Mouse (Mus musculus): ENCODE measurements at regions not wholly inside any gene's neighbourhood (a gene's known extent, or its start where the extent isn't known, plus 50 kb on each side); places are given as distances from the start of the nearest gene placed in this dataset.
A peak's percentile ranks its signal among the peaks of the same experiment; 100 is the strongest.
"Not testable (repeated sequence)": the region's sequence is repeated elsewhere in the genome, so short reads cannot be mapped to it uniquely, and the experiment has no call there.

- DNase-seq = no peak
These were observed 193.0 kb upstream of the Six2 start for GRCm38 (mm10) chr17:85881046-85881445.

- DNase-seq = peak; percentile 80
These were observed 189.4 kb upstream of the Six2 start for GRCm38 (mm10) chr17:85877426-85877825.

DNA sequence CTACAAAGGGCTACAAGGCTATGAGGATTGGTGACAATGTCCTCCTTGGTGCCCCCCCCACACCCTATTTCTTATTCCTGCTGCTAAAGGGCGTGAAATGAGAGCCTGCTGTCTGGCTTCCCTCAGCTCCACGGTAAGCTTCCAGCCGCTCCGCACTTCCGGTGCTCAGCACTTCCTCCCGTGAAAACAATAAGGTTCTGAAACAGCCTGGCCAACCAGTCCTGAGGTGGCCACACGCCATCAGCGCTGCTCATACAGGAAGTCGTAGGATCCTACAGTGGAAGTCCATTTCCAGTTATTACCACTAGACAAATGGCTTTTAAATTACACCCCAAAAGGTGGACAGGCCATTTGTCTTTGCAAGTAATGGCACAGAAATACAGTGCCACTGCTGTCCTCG, 188.8 kb upstream of the Six2 start:
- DNase-seq = no peak

- peak; percentile 14 for DNase-seq
These were observed 185.9 kb upstream of the Six2 start for GRCm38 (mm10) chr17:85873853-85874586.

GRCm38 (mm10) chr17:85872903-85873413, 184.9 kb upstream of the Six2 start:
- no peak for DNase-seq

DNA sequence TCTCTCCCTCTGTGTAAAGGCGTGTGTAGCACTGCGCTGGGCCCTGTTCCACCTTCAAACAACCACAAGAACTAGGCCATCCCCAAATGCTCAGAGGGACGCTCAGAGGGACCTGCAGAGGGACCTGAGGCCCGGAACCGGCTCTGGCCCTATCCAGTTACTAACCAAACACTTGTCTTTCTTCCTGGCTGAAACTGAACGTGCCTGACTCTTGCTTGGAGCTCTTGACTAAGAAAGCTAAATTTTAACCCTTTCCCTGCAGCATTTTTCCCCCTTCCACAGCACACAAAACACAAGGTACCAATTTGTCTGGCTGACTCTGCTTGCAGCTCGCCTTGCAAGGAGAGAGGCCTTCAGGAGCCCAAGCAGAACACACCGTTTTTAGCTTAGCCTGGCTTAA, 182.3 kb upstream of the Six2 start:
- DNase-seq = no peak

DNA sequence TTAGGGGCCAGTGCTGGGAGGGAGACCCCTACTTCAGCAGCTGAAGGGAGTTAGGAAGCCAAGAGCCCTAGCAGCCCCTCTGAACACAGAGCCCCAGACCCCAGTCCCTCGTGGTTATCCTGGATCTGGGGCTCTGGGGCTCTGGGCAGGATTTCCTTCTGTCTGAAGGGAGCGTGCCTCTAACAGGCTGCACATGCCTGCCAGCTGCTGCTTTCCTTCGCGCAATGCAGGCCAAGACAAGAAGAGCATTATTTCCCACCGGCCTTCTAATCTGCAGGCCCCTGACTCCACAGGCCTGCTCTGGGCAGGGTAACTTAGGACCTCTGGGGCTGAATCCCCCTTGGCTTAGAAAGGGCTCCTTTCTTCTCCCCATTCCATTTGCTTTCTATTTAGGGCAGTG, 181.1 kb upstream of the Six2 start:
- DNase-seq = no peak

DNA sequence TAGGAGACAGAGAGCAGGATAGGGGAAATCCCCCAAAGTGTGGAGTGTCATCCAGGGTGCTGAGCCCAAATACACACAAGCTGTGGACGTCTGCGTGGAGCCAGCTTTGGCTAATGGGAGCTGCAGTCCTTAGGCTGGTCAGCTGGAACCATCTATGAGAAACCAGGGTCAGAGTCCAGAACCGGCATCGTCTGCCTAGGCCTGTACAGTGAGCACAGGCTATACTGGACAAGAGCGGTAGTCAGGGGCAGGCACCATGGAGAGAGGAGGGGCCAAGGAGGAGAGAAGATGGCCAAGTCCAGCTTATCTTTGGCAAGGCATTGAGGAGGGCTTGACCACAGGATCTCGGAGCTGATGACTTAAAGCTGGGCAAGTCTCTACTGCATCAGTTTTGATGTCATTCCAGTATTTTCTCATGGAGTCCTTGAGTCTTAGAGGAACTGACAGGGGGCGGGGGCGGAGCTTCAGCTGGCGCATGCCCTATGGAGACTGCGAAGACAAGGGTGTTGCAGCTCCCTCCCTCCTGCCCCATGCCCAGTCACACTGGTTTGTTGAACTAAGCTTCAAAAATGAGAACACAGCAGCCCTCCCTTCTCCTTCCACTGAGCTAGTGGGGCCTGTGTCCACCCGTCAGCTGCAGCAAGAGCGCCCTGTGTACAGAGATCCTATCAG, 180.0 kb upstream of the Six2 start:
- DNase-seq = no peak

DNA sequence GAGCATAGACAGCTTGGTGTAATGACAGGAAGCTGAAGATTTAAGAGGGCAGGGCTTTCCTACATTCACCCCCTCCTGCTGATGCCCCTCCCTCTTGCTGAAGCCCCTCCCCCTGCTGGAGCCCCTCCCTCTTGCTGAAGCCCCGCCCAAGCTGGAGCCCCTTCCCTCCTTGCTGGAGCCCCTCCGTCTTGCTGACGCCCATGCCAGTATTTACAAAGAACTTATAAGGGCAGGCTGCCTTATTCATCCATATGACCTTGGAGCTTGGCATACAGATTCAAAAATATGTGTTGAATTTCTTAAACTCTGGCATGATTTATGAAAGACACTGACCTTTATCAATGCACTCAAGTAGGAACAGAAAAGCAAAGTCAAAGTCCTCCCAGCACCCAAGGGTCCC, 178.5 kb upstream of the Six2 start:
- no peak for DNase-seq

GRCm38 (mm10) chr17:85865940-85866339, 177.9 kb upstream of the Six2 start:
- no peak for DNase-seq

DNA sequence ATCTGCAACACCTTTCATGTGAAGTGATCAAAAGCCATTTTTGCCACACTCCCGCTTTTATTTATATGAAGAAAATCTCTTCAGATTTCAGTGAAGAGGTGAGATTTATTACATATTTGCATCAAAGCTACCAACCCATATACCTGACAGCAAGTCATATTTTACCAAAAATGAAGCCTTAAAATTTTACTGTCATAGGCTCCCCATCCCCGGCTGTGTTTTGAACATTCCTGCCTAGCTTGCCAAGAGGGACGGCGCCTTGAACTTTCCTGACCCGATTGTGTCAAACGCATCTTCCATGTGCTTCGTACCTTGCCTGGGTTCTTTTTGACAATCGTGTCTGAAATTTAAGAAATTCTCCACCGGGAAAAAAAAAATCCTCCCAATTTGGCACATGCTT, 173.3 kb upstream of the Six2 start:
- DNase-seq = no peak

GRCm38 (mm10) chr17:85860797-85861196, 172.7 kb upstream of the Six2 start:
- DNase-seq = no peak

GRCm38 (mm10) chr17:85859926-85860707, 172.0 kb upstream of the Six2 start:
- no peak for DNase-seq

DNA sequence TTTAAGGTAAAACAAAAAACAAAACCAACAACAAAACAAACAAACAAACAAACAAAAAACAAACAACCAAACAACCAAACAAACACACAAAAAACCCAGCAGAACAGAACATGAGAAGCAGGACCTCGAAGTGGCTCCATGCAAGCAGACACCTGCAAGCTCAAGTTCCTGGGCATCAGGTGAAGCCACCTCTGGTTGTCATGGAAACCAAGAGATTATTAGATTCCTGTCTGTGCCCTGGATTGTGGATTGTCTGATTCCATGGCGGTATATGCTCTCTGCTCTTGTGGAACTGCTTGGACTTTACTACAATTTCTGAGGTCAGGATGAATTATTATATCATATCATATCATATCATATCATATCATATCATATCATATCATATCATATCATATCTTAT, 170.4 kb upstream of the Six2 start:
- DNase-seq = no peak

GRCm38 (mm10) chr17:85857705-85858472, 169.8 kb upstream of the Six2 start:
- DNase-seq = no peak

DNA sequence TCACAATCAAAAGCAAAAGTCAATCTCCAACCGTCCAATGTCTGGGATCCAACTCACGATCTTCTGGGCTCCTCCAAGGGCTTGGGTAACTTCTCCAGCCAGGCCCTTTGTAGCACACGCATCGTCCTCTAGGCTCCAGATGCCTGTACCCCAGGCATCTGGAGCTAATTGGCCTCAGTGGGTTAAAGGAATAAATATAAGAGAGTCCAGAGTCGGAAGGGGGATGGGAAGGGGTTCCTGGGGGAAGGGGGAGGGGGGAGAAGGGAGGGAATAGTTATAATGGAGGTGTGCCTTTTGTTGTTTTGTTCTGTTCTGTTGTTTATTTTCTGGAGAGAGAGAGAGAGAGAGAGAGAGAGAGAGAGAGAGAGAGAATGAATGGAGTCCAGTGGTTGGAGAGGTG, 168.8 kb upstream of the Six2 start:
- not testable (repeated sequence) for DNase-seq

- no peak for DNase-seq
These were observed 165.1 kb upstream of the Six2 start for GRCm38 (mm10) chr17:85853156-85853555.

GRCm38 (mm10) chr17:85848526-85848925, 160.5 kb upstream of the Six2 start:
- DNase-seq = no peak

GRCm38 (mm10) chr17:85847756-85848155, 159.7 kb upstream of the Six2 start:
- no peak for DNase-seq

GRCm38 (mm10) chr17:85845059-85845458, 157.0 kb upstream of the Six2 start:
- DNase-seq = no peak

GRCm38 (mm10) chr17:85844486-85844885, 156.4 kb upstream of the Six2 start:
- DNase-seq = no peak

DNA sequence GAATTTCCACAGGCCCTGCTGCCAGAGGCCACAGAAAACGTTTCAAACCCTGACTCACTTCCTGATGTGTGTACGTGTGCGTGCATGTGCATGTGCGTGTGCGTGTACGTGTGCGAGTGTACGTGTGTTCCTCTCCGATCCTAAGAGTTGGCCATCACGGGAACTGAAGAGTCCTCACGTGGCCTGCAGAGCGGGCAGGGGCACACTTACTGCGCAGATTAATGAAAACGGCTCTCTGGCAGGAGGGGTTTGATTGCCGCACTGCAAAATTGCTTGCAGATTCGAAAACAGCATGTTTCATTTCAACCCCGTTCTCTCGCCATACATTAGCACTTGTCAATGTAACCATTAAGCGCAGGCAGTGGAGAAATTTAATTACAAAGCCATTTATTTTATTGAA, 135.0 kb upstream of the Six2 start:
- no peak for DNase-seq

DNA sequence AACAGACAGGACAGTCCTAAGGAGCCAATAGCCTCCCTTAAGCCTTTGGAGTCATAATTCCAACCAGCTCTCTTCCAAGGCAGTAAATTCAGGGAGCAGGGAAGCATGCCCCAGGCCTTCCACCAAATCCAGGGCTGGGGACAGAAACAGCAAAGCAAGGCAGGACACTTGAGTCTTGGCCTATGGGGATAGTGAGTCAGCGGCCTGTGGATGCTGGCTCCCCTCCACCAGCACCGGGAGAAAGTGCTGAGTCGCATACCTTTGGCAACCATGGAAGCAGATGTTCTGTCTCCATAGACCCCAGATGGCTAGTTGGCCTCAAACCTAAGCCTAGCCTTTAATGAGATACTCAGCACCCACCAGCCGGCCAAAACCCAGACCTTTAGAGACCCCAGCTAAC, 133.8 kb upstream of the Six2 start:
- no peak for DNase-seq
